Mouse (Mus musculus): Measurements from ENCODE around the gene Fbxl7.

The Fbxl7 gene

DNA sequence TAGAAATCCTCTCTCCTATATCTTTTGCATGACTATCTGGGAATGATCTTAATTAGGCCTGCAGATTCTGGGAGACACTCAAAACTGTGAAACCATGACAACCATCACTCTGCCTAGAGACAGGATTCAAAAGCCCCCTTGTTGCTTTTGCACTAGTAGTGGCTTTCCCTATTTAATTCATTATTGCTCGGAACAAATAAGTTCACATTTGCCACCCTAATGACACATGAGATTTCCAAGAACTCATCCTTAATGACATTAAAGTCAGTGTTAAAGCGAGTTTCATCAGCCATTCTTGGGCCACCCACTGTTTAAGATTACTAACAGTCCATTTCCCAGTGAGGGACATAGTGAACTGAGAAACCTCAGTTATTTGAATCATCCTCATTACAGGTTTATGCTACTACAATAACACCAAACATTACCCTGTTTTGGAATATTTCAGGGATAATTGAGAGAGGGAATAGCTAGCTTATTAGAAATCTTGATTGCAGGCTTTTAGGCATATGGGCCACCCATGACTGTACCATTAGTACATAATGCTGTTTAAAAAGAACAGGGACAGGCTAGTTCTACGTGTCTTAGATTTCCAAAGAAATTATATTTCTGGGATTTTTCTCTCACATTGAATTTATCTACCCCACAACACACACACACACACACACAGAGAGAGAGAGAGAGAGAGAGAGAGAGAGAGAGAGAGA is 361.2 kb downstream of the Fbxl7 start:
- intact Hi-C loops (cut with DNase I), result no loop called here

- intact Hi-C loops (cut with DNase I), result no loop called here
Measured at GRCm38 (mm10) chr15:26519220-26519631, 376.2 kb downstream of the Fbxl7 start.

- intact Hi-C loops (cut with DNase I), result no loop called here
Measured at GRCm38 (mm10) chr15:26501024-26501423, 394.4 kb downstream of the Fbxl7 start.
